Mouse (Mus musculus): Measurements from ENCODE around the gene Lgi2. TPM values are rescaled to one million over a fixed set of nuclear protein-coding genes. Genes with fewer than 3 reads are reported as not detected.

Gene Lgi2
- 1.9 TPM for polyA plus RNA-seq (2014; fragmentation: Illumina TruSeq; extraction: RNeasy Lipid Tissue Mini Kit (QIAGEN cat#74804); ENCODE audit: insufficient read depth, low read depth, low replicate concordance)

DNA sequence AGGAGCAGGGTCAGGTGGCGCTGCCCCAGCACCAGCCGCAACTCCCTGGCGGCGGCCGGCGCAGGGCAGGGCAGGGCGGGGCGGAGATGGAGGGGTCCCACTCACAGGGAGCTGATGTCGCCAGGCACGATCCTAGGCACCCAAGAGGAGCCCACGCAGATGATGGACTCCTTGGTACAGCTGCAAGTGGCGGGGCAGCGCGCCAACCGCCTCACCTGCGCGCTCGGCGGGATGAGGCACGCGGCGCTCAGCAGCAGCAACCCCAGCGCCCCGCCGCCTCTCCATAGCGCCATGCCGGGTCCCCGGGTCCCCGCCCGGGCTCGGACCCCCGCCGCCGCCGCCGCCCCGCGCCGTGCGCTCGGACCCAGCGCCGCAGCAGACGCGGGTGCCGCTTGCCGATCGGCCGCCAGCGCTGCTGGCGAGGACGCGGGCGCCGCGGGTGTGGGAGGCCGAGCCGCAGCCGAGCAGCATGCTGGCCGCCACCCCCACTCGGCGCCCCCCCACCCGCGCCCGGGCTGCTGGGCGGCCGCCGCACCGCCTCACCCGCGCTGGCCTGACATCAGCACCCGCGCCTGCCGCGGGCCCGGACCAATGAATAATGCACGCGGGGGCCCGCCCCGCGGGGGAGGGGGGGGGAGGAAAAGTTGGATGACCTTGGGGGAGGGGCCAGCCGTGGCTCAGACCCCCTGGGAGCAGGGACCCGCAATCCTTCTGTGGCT, at the start of gene Lgi2:
Gene Lgi2 (minus strand): TSS at position 650 of the 719 bp plus-strand sequence.

Other genes starting within 250 kb of the Lgi2 start
- 105 TPM for gene Sod3, start 202.7 kb downstream of the Lgi2 start, polyA plus RNA-seq (2014; fragmentation: Illumina TruSeq; extraction: RNeasy Lipid Tissue Mini Kit (QIAGEN cat#74804); ENCODE audit: insufficient read depth, low read depth, low replicate concordance)
- 3.3 TPM for gene Ccdc149, start 94.9 kb downstream of the Lgi2 start, polyA plus RNA-seq (2014; fragmentation: Illumina TruSeq; extraction: RNeasy Lipid Tissue Mini Kit (QIAGEN cat#74804); ENCODE audit: insufficient read depth, low read depth, low replicate concordance)
- 6.7 TPM for gene Sepsecs, start 103.2 kb upstream of the Lgi2 start, polyA plus RNA-seq (2014; fragmentation: Illumina TruSeq; extraction: RNeasy Lipid Tissue Mini Kit (QIAGEN cat#74804); ENCODE audit: insufficient read depth, low read depth, low replicate concordance)
- gene Pi4k2b, start 175.1 kb upstream of the Lgi2 start, polyA plus RNA-seq (2014; fragmentation: Illumina TruSeq; extraction: RNeasy Lipid Tissue Mini Kit (QIAGEN cat#74804); ENCODE audit: insufficient read depth, low read depth, low replicate concordance), result 39.0 TPM
- 3.5 TPM for gene Zcchc4, start 208.9 kb upstream of the Lgi2 start, polyA plus RNA-seq (2014; fragmentation: Illumina TruSeq; extraction: RNeasy Lipid Tissue Mini Kit (QIAGEN cat#74804); ENCODE audit: insufficient read depth, low read depth, low replicate concordance)